Mouse (Mus musculus) gastrocnemius, adult 2 months (tissue): ENCODE results near the gene Zdhhc12. TPM values are rescaled to one million over a fixed set of nuclear protein-coding genes. Genes with fewer than 3 reads are reported as not detected.
A peak's percentile ranks its signal among the peaks of the same experiment; 100 is the strongest.

Source experiments
- DNase-seq: peaks from one replicate; pipeline ENCODE4 v3.0.0; 2022
- H3K27ac ChIP-seq: fragments of 200-600 bp; 2 replicates; pipeline ENCODE4 v1.8.1; 2022; ENCODE audit warnings: mild to moderate bottlenecking
- H3K4me3 ChIP-seq: fragments of 200-600 bp; 2 replicates; pipeline ENCODE4 v1.8.1; 2022; ENCODE audit warnings: mild to moderate bottlenecking, moderate library complexity
- CTCF ChIP-seq: fragments of 200-600 bp; IDR thresholded peaks from 2 replicates; pipeline ENCODE4 v1.8.1; 2022; ENCODE audit warnings: antibody characterized with exemption, mild to moderate bottlenecking, moderate library complexity
- intact Hi-C: fragments of 180-260 bp; cut with DNase I; formaldehyde crosslinking; loops from one replicate; pipeline ENCODE4 v1.15.1; 2025
- total RNA-seq, 2 experiments: library from RNA; stranded (reverse); gene quantifications; 2 replicates each; pipeline ENCODE4 v1.2.3; 2021

Gene Zdhhc12
- total RNA-seq, 2 experiments from 2014 or later = 2.0 to 3.5 TPM

DNA sequence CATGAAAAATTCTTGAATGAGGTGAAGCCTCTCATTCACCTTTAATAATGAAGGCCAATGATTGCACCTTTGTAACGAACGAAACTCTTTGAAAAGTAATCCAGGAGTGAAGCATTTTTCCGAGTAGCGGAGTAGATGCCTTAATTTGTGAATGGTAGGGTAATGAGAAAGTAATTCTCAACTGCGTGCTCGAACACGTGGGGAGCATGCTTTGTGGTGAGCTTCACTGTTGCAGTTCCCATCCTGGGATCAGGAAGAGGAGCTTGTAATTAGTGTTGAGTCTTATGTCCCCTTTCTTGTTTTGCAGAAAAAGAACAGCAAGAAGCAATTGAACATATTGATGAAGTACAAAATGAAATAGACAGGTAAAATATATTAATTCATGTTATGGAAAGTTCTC lies 25.5 kb downstream of the Zdhhc12 start:
- no peak for DNase-seq
- intact Hi-C loops = no loop called here
- peak overlapping the region; percentile 98 for H3K4me3 ChIP-seq
- no peak for TF ChIP-seq CTCF
- no peak overlapping the region for H3K27ac ChIP-seq

DNA sequence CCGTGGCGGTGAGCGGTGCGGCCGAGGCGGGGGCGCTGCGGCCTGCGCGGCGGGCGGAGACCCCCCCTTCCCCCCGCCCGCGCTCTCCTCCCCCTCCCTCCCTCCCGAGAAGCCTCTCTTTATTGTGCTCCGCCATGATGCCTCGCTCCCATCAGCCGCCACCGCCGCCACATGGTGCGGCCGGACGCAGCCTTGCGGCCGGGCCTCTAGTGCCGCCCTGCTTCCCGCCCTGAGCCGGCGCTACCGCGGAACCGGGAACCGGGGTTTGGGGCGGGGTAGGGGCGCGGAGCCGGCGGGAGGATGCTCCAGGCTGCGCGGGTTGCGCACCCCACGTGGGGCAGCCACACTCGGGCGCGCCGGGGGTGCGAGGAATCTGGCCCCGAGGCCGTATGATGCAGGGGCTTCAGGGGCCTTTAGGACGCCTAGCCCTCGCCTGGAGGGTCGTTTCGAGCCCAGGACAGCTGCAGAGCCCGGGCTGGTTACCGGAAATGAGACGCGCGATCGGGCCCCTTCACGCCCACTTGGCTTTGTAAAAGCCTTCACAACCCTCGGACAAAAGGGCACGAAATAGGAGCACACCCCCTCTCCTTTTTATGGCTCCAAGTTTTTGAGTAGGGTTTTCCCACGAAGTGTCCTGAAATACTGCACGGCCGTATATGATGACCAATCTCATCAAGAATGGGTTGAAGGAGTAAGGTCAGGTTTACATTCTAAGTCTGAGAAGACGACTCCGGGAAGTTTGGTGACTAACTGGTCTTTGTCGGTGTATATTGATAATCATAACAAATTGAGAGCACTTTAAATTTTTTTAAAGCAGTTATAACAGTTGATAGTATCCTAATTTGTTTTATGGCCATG lies 26.2 kb downstream of the Zdhhc12 start:
- DNase-seq = peak; percentile 53
- H3K27ac ChIP-seq = peak overlapping the region; percentile 96
- intact Hi-C loops = no loop called here
- peak overlapping the region; percentile 98 for H3K4me3 ChIP-seq
- TF ChIP-seq CTCF = no peak

DNA sequence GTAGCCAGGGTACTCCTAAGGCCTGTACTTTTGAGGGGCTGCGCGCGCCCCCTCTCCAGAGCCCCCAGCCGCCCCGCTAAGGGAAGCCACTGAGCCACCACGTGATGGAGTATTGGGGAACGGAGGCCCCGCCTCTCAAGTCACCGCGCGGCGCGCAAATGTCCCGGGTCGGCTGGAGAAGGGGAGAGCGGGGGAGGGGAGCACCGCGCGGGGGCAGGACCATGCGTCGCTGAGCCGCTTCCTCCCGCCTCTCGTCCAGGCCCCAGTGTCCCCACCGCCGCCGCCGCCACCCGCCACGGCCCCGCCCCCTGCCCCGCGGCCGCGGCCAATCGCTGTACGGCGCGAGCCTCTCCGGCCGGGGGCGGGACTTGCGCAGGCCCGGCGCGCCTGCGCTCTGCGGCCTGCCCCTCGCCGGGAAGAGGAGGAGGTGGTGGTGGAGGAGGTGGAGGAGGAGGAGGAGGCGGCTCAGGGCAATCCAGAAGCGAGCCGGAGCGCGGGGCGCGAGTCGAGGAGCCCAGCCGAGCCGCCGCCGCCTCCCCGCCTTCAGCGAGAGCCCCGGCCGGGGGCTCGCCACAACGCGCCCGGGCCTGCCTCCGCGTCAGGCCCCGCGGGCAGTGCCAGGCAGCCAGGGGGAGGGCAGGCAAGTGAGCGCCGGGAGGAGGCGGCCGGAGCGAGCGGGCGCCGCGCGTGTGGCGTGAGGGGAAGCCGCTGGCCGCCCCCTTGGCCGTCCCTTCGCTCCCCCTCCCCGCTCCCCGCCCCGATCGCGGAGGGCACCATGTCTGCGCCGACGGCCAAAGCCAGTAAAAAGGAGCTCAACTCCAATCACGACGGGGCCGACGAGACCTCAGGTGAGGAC lies 27.2 kb downstream of the Zdhhc12 start:
- peak; percentile 99 for DNase-seq
- H3K27ac ChIP-seq = peak overlapping the region; percentile 96
- intact Hi-C loops = no loop called here
- no peak for TF ChIP-seq CTCF
- H3K4me3 ChIP-seq = peak overlapping the region; percentile 98

DNA sequence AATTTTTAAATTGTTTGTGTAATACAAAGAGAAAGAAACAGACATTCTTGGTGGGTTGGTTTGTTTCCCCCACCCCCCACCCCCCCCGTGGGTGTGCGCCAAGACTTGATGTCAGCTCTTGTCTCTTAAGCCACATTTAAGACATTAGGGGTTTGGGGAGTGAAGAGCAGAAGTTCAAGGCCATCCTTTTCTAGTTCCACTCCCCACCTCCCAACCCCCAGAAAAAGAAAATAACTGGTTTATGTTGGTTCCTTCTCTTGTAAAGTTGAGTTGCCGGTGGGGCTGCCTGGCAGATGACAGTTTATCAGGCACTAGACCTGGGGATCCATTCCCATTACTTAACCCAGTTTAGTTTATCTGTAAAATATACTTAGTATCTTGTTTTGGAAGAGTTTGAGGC lies 29.1 kb downstream of the Zdhhc12 start:
- no peak for DNase-seq
- intact Hi-C loops = no loop called here
- H3K27ac ChIP-seq = no peak overlapping the region
- H3K4me3 ChIP-seq = no peak overlapping the region
- no peak for TF ChIP-seq CTCF

DNA sequence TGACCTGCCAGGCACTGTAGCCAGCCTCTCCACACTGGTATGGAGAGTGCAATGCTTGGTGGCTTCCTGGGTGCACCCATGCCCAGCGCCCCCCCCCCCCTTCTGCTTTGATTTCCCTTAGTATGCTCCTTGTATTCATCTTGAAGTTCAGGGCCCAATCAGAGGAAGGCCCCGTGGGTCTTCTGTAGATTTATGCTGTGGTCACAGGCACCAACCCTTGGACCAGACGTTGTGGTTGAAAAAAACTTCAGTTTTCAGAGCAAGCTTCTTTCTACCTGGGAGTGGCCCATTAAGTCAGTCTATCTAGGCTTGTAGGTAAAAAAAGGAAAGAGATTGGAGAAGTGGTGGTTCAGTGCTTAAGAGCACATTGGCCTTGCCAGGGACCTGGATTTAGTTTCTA lies 29.7 kb downstream of the Zdhhc12 start:
- no peak for DNase-seq
- 0 out of 2 replicates have a peak overlapping the region, but pooled peaks have one; percentile 94 for H3K27ac ChIP-seq
- intact Hi-C loops = loop anchor here (2.0 kb wide), 1 partner anchor 15 kb away; the partner anchor contains the start of gene Wdr34
- H3K4me3 ChIP-seq = no peak overlapping the region
- TF ChIP-seq CTCF = no peak

DNA sequence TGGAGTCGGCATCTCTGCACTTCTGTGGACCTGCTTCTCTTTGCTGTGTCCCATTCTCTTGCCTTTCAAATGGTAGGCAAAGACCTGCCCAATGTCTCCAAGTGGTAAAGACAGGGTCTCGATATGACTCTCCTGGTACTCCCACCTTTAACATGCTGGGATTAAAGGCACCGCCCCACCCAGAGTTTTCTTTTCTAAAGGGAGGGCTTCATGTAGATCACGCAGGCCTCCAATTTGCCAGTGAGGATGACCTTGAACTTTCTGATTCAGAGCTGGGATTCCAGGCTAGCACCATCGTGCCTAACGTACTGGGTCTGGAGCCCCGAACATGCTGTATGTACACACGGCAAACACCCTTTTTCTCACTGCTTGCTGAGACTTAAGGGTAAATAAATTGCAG lies 30.2 kb downstream of the Zdhhc12 start:
- no peak for TF ChIP-seq CTCF
- intact Hi-C loops = loop anchor here (2.0 kb wide), 1 partner anchor 14 kb away; the partner anchor contains the start of gene Wdr34
- Histone ChIP-seq H3K27ac (peak overlapping the region; percentile 94), H3K4me3 (peak overlapping the region; percentile 86)
- no peak for DNase-seq

DNA sequence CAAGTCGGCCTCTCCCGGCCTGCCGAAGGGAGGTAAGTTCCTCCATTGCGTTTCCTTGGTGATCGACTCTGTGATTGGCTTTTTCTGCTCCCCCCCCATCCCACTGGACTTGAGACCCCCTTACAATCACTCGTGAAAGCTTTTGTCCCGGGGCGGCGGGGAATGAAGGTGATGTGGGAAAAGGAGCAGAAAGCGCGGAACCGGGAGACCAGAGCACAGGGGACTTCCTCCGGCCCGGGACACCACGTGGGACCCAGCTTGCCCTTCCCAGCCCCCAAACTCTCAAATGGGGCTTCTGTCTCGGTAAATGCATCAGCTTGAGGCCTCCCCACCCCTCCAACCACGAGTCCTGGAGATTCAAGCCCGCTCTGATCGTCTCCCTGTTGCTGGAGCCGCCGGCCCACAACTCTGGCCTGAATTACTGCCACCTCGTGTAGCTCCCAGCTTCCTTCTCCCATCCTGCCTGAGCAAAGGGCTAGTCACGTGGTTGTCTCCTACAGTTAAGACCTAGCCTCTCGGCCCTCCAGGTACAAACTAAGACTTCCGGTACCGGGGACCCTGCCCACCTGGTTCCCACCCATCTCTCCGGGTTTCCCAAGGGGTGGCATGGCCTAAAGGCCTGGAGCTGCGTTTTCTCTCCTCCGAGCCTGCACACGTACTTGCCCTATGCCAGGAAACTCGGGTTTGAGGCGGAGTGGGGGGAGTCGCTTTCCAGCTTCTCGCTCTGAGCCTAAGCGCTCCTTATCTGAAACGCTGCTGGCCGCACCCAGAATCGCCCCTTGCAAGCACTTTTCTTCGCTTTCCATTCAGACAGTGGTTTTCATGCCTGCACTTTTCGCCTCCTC lies 31.0 kb downstream of the Zdhhc12 start:
- intact Hi-C loops = loop anchor here (2.0 kb wide), 1 partner anchor 14 kb away; the partner anchor contains the start of gene Wdr34
- Histone ChIP-seq H3K4me3 (peak overlapping the region; percentile 86), H3K27ac (peak overlapping the region; percentile 94)
- peak; percentile 66 for DNase-seq
- 0 out of 2 replicates have a peak, but pooled peaks have one; percentile 2 for TF ChIP-seq CTCF

DNA sequence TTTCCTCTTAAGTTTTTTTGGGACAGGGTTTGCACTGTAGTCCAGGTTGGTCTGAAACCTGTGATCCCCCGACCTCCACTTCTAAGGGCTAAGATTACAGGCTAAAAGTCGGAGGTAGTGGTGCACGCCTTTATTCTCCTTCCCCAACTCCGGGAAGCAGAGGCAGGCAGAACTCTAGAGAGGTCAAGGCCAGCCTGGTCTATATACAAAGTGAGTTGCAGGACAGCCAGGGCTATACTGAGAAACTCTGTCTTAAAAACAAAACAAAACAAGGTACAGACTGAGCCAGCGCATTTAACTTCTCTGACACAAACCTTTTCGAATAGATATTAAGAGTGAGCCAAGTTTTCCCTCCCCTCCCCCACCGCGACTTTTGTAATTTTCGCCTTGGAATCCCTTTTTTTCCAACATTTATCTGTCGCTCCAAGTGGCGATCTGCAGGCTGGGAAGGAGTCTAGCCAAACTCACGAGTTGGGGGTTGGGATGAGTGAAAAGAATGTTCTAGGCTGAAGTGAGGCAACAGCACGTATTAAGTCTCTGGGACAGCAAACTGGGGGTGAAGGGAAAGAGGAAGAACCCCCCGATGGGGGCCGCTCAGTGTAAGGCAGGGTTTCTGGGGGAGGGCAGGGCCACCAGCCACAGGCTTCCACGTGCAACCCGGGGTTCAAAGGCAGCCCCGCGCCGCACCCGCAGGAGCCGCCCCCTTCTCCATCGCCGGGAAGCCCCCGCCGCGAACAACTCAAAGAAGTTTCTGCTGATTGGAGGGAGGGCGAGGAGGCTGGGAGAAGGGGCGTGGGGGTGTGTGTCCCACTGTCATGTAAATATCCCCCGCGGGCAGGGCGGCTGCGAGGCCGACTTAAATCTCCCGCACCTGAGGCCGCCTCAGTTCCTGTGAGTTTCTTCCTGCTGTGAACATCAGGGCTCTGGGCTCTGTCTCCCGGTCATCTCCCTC lies 32.0 kb downstream of the Zdhhc12 start:
- intact Hi-C loops = loop anchor here (2.0 kb wide), 1 partner anchor 13 kb away; the partner anchor contains the start of gene Wdr34

DNA sequence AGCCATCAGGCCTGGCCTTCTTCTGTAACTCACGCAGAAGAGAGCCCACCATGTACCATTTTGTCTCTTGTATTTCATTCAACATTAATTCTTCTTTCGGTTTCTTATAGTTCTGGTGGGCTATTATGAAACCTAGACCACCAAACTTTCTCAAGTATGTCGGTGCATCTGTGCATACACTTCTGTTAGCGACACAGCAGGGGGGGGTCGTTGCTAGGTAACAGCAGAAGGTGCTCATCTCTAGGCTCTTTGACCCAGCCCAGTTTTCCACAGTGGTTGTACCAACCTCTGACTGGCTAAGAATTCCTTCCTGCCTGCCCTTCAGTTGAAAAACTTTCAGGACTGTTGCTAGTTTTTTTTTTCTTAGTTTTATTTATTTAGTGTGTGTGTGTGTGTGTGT lies 35.0 kb downstream of the Zdhhc12 start:
- DNase-seq = no peak
- no peak overlapping the region for H3K4me3 ChIP-seq
- TF ChIP-seq CTCF = no peak
- no peak overlapping the region for H3K27ac ChIP-seq
- intact Hi-C loops = no loop called here

More for the DNA sequence above, 32.0 kb downstream of the Zdhhc12 start:
- H3K27ac ChIP-seq = peak overlapping the region; percentile 94
- TF ChIP-seq CTCF = no peak
- peak; percentile 40 for DNase-seq
- peak overlapping the region; percentile 86 for H3K4me3 ChIP-seq

DNA sequence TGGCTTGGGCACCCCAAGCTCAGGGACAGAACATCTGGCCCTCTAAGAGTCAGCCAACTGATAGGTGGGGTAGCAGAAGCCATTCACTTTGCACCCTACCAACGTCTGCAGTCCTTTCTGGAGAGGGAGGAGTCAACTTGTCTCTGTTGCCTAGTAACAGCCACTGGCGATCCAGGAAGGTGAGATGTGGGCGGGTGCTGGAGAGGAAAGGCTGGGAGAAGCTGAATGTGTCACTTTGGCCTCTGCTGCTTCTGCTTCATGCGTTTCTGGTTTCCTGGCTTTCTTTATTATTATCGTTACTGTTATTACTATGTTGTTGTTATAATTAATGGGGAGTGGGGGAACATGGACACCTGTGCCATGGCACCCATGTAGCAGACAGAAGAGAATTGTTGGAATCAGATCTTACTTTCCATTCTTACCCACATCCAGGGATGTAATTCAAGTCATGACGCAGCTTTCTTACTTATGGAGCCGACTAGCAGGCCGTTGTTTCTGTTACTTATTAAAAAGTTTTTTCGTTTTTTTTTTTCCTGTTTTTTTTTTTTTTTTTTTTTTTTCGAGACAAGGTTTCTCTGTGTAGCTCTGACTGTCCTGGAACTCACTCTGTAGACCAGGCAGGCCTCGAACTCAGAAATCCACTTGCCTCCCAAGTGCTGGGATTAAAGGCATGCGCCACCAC lies 36.1 kb downstream of the Zdhhc12 start, which contains the start of gene Set:
Gene Set, plus strand, starts transcription at position 156 of the 682 bp plus-strand sequence.
- Histone ChIP-seq H3K27ac (no peak within 1 kb of the TSS), H3K4me3 (no peak within 1 kb of the TSS)
- TF ChIP-seq CTCF = no peak
- no peak for DNase-seq
- intact Hi-C loops = no loop called here
